Comparison of ENCODE assay signal across 10 mouse cellular contexts in genomic region chr1:126484664-126485087, GRCm38 (mm10).
DNase-seq lines count a peak whose midpoint lies in the region; ATAC-seq and TF ChIP-seq lines count a peak whose summit lies in the region.
"Had no signal": no experiment of that assay in that cellular context is flagged by ENCODE, and none has a peak within 500 bp of the region (broad histone marks: within the 10 kb centered on the region; RNA-seq: fewer than 3 reads in every experiment).

No protein-coding gene starts in this region.

- DNase-seq in kidney, adult 2 months = peak; percentile 75
- DNase-seq in NIH3T3 (ENCODE audit: low read depth) = peak; percentile 20
- DNase-seq in adrenal gland, postnatal 25 days = peak; percentile 79
- DNase-seq in heart, postnatal 36 days = peak; percentile 60 to 61
- no peak for DNase-seq in stomach, postnatal 0 days (ENCODE audit: low spot score)
- DNase-seq in embryo, embryonic 9.5 days (ENCODE audit: extremely low spot score) = no peak
- DNase-seq in urinary bladder, postnatal 25 days (ENCODE audit: low spot score) = no peak

- WGBS in kidney, adult 2 months = 51% methylated on average over 6 of the region's 6 CpGs
- 70% methylated on average over 6 of the region's 6 CpGs for WGBS in kidney, embryonic 15.5 days
- 66% methylated on average over 6 of the region's 6 CpGs for WGBS in stomach, postnatal 0 days

- no peak overlapping the region for H3K27ac ChIP-seq in kidney, adult 2 months (ENCODE audit: insufficient read depth, low read depth, low read length)
- no peak overlapping the region for H3K27ac ChIP-seq in kidney, embryonic 15.5 days
- no peak overlapping the region for H3K27ac ChIP-seq in stomach, postnatal 0 days (replicated peaks)
- H3K27ac ChIP-seq: liver, embryonic 15.5 days; stomach, embryonic 15.5 days had no signal

- TF ChIP-seq POLR2A in kidney, adult 2 months (IDR thresholded peaks at IDR 0.05; ENCODE audit: low read depth, low read length) = no peak

- no peak overlapping the region for H3K4me2 ChIP-seq in kidney, embryonic 15.5 days
- H3K4me2 ChIP-seq in stomach, postnatal 0 days (replicated peaks; ENCODE audit: low read depth) = no peak overlapping the region
- H3K4me2 ChIP-seq: liver, embryonic 15.5 days; stomach, embryonic 15.5 days had no signal

- peak; percentile 28; the same call in 1 of the 2 replicates for TF ChIP-seq CTCF in kidney, adult 2 months (conservative IDR thresholded peaks at IDR 0.05; ENCODE audit: insufficient read depth, insufficient read length, low read depth, low read length)
- TF ChIP-seq CTCF in stomach, postnatal 0 days (IDR thresholded peaks at IDR 0.05; ENCODE audit: low read depth) = 0 out of 2 replicates have a peak, but pooled peaks have one; percentile 10

- intact Hi-C loops in heart, postnatal 36 days (cut with DNase I) = no loop called here

- H3K36me3 ChIP-seq in kidney, adult 2 months (ENCODE audit: control insufficient read depth, insufficient read depth, low read length) = no peaks in the 10 kb centered on the region
- H3K36me3 ChIP-seq in kidney, embryonic 15.5 days = no peaks in the 10 kb centered on the region
- H3K36me3 ChIP-seq in stomach, postnatal 0 days (ENCODE audit: control insufficient read depth, insufficient read depth, low read length) = no peaks in the 10 kb centered on the region
- H3K36me3 ChIP-seq: liver, embryonic 15.5 days; stomach, embryonic 15.5 days had no signal

- no peak overlapping the region for H3K4me3 ChIP-seq in kidney, adult 2 months (ENCODE audit: insufficient read depth, low read depth, low read length)
- no peak overlapping the region for H3K4me3 ChIP-seq in kidney, embryonic 15.5 days (replicated peaks)
- no peak overlapping the region for H3K4me3 ChIP-seq in stomach, postnatal 0 days (ENCODE audit: low read depth, low read length)
- H3K4me3 ChIP-seq: liver, embryonic 15.5 days; stomach, embryonic 15.5 days had no signal

- H3K9me3 ChIP-seq in kidney, embryonic 15.5 days (replicated peaks) = no peaks in the 10 kb centered on the region
- H3K9me3 ChIP-seq in stomach, postnatal 0 days (ENCODE audit: control insufficient read depth, low read length) = no peaks in the 10 kb centered on the region
- H3K9me3 ChIP-seq: liver, embryonic 15.5 days; stomach, embryonic 15.5 days had no signal

- ATAC-seq in kidney, embryonic 15.5 days (replicated peaks; ENCODE audit: low FRiP score) = no peak
- no peak for ATAC-seq in stomach, postnatal 0 days (ENCODE audit: low FRiP score, low TSS enrichment)

- H3K27me3 ChIP-seq in kidney, adult 2 months (replicated peaks; ENCODE audit: control insufficient read depth, insufficient read depth, low read length) = no peaks in the 10 kb centered on the region
- H3K27me3 ChIP-seq in kidney, embryonic 15.5 days = no peaks in the 10 kb centered on the region
- H3K27me3 ChIP-seq in stomach, postnatal 0 days (ENCODE audit: control insufficient read depth, insufficient read depth, low read length) = no peaks in the 10 kb centered on the region
- H3K27me3 ChIP-seq: liver, embryonic 15.5 days; stomach, embryonic 15.5 days had no signal

- no peak for TF ChIP-seq EP300 in stomach, postnatal 0 days (optimal IDR thresholded peaks at IDR 0.05)

- no peak overlapping the region for H3K9ac ChIP-seq in kidney, embryonic 15.5 days
- no peak overlapping the region for H3K9ac ChIP-seq in stomach, postnatal 0 days (ENCODE audit: low read length)
- H3K9ac ChIP-seq: liver, embryonic 15.5 days; stomach, embryonic 15.5 days had no signal

- H3K4me1 ChIP-seq in kidney, adult 2 months (ENCODE audit: control insufficient read depth, insufficient read depth, low read length) = no peaks in the 10 kb centered on the region; the same call in 1 of the 2 replicates
- H3K4me1 ChIP-seq in kidney, embryonic 15.5 days = peaks cover 7% of the 10 kb centered on the region; the same call in 1 of the 2 replicates
- no peaks in the 10 kb centered on the region; the same call in 1 of the 2 replicates for H3K4me1 ChIP-seq in stomach, postnatal 0 days (replicated peaks; ENCODE audit: control insufficient read depth, insufficient read depth)
- H3K4me1 ChIP-seq: liver, embryonic 15.5 days; stomach, embryonic 15.5 days had no signal

Comparison
In these comparisons a context has a peak if more than half of its experiments do, and no peak if none do; other contexts are left out.
1. DNase-seq: peak in kidney, adult 2 months (single experiment), NIH3T3 (single experiment), adrenal gland, postnatal 25 days (single experiment) and heart, postnatal 36 days (2 of 2); none in stomach, postnatal 0 days (single experiment), embryo, embryonic 9.5 days (single experiment) and urinary bladder, postnatal 25 days (single experiment).